Mouse (Mus musculus): ENCODE measurements around the gene Pip4k2c.

- TF ChIP-seq GATA1 (IDR thresholded peaks at IDR 0.05; ENCODE audit: low read length) (peak; percentile 21; the same call in 1 of the 2 replicates), TAL1 (IDR thresholded peaks at IDR 0.05; ENCODE audit: low read length) (no peak)
Observed at GRCm38 (mm10) chr10:127209928-127210570, 1.3 kb downstream of the Pip4k2c start.
